Mouse (Mus musculus): Measurements from ENCODE around the gene Slc19a1. TPM values are rescaled to one million over a fixed set of nuclear protein-coding genes. Genes with fewer than 3 reads are reported as not detected.

The Slc19a1 gene
- polyA plus RNA-seq, 1 experiment from 2014 or later = 33.3 TPM

DNA sequence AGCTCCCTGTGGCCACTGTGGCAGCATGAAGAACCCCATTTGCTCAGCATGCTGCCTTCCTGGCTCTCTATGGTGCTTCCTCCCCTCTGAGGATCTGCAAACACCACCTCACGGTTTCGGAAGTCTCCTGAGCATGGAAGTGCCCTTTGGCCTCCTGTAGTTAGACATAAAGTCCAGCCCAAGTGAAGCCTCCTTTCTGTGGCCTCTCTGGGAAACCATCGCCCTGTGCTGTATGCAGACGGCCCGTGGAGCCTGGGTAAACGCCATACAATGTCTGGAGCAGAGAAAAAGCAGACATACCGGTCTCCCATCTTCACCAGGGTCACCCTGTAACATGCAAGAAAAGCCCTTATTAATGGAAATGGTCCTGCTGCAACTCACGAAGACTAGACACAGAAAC lies 46.9 kb downstream of the Slc19a1 start:
- 88% methylated on average over 8 of the region's 8 CpGs for WGBS

DNA sequence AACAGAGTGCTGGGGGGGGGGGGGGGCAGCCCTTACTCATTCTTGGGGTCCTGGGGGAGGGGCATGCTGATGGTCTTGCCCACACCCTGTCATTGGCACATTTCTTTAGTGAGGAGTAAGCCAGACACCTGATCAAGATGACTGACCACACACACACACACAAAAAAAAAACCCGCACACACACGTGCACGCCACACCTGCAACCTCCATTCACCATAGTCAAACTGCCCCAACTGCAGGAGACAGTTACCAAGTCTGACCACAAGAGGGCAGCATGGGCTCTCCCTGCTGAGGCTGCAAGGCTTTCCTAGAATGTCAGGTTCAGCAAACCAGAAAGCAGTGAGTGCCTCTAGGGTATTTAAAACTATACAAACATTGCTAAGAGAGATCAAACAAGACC lies 50.4 kb downstream of the Slc19a1 start:
- no peak for ATAC-seq (ENCODE audit: low FRiP score, low read depth)
- Histone ChIP-seq H3K4me2 (replicated peaks) (no peak overlapping the region), H3K4me3 (no peak overlapping the region), H3K4me1 (no peaks in the 10 kb centered on the region), H3K36me3 (peaks cover 21% of the 10 kb centered on the region), H3K9me3 (no peaks in the 10 kb centered on the region), H3K9ac (no peak overlapping the region), H3K27me3 (replicated peaks) (no peaks in the 10 kb centered on the region), H3K27ac (no peak overlapping the region)
- 32% methylated on average over 3 of the region's 3 CpGs for WGBS

More for the DNA sequence above, 46.9 kb downstream of the Slc19a1 start:
- Histone ChIP-seq H3K4me2 (replicated peaks) (no peak overlapping the region), H3K36me3 (peaks cover 19% of the 10 kb centered on the region), H3K27ac (no peak overlapping the region), H3K4me1 (no peaks in the 10 kb centered on the region), H3K9ac (no peak overlapping the region), H3K4me3 (no peak overlapping the region), H3K27me3 (replicated peaks) (no peaks in the 10 kb centered on the region), H3K9me3 (no peaks in the 10 kb centered on the region)
- ATAC-seq (ENCODE audit: low FRiP score, low read depth) = no peak

DNA sequence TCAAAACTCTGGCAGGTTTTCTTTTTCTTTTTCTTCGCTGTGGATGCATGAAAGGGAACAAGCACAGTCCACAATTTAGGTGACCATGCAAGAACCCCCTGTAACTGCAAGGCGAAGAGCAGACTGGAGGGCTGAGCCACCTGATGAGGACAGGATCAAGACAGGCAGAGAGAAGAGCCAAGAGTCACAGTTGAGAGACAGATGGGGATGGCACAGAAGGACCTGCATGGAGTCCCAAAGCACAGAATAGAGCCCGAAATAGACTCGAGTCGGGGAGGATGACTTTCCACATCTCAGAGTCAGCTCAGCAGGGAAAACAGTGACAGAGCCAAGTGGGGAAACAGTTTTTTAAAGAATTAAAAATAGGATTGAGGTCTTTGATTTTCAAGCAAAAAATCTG lies 50.9 kb downstream of the Slc19a1 start:
- no peak overlapping the region for H3K4me3 ChIP-seq
- no peaks in the 10 kb centered on the region for H3K4me1 ChIP-seq
- 78% methylated on average over 5 of the region's 5 CpGs for WGBS
- peaks cover 16% of the 10 kb centered on the region for H3K36me3 ChIP-seq
- no peak overlapping the region for H3K27ac ChIP-seq
- no peaks in the 10 kb centered on the region for H3K9me3 ChIP-seq
- no peak overlapping the region for H3K9ac ChIP-seq
- no peak overlapping the region for H3K4me2 ChIP-seq (replicated peaks)
- H3K27me3 ChIP-seq (replicated peaks) = no peaks in the 10 kb centered on the region
- no peak for ATAC-seq (ENCODE audit: low FRiP score, low read depth)

DNA sequence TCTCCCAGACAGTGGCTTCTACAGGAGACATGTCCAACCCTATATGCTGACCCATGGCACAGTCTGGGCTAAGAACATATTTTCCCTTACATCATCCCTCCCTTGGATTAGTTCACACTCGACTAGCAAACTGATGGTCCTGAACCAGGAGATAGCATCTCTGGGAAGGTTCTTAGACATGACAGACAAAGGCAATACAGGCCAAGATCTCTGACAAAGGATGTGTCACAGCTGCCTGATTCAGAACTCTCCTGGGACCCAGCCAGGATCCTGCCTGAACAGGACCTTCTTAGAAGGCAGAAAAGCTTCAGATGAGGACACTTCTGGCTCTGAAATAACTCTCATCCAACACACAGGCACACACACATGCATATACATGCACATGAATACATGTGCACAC lies 52.5 kb downstream of the Slc19a1 start:
- no peaks in the 10 kb centered on the region for H3K9me3 ChIP-seq
- H3K4me2 ChIP-seq (replicated peaks) = no peak overlapping the region
- 74% methylated on average over 1 of the region's 1 CpGs for WGBS
- no peak overlapping the region for H3K4me3 ChIP-seq
- H3K9ac ChIP-seq = no peak overlapping the region
- no peaks in the 10 kb centered on the region for H3K27me3 ChIP-seq (replicated peaks)
- H3K27ac ChIP-seq = no peak overlapping the region
- no peaks in the 10 kb centered on the region for H3K4me1 ChIP-seq
- peaks cover 9% of the 10 kb centered on the region for H3K36me3 ChIP-seq
- ATAC-seq (ENCODE audit: low FRiP score, low read depth) = no peak

DNA sequence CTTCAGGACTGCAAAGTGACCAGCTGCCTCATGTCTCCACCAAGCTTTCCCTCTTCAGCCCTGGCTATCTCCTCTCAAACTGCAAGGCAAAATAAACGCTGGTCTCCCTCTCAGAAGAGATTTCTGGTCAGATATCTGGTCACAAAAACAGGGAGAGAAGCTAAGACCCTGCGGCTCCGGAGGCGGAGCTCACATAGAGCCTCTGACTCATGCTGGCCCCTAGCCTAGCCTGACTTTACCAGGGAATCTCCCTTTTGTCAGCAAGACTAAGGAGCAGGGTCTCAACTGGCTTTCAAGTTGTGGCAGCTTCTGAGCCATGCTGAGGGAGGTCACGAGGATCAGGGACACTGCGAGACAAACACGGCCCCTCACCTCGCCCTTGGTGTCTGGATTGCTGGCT lies 57.3 kb downstream of the Slc19a1 start:
- peaks cover 19% of the 10 kb centered on the region for H3K36me3 ChIP-seq
- no peak for ATAC-seq (ENCODE audit: low FRiP score, low read depth)
- no peak overlapping the region for H3K27ac ChIP-seq
- WGBS = 70% methylated on average over 8 of the region's 8 CpGs
- no peak overlapping the region for H3K9ac ChIP-seq
- no peak overlapping the region for H3K4me3 ChIP-seq
- H3K9me3 ChIP-seq = peaks cover 8% of the 10 kb centered on the region; the same call in 1 of the 2 replicates
- no peaks in the 10 kb centered on the region for H3K27me3 ChIP-seq (replicated peaks)
- no peaks in the 10 kb centered on the region for H3K4me1 ChIP-seq
- no peak overlapping the region for H3K4me2 ChIP-seq (replicated peaks)

- no peak for ATAC-seq (ENCODE audit: low FRiP score, low read depth)
- Histone ChIP-seq H3K4me1 (no peaks in the 10 kb centered on the region), H3K9me3 (peaks cover 8% of the 10 kb centered on the region; the same call in 1 of the 2 replicates), H3K4me2 (replicated peaks) (no peak overlapping the region), H3K27me3 (replicated peaks) (no peaks in the 10 kb centered on the region), H3K36me3 (peaks cover 19% of the 10 kb centered on the region), H3K27ac (no peak overlapping the region), H3K4me3 (no peak overlapping the region), H3K9ac (no peak overlapping the region)
- WGBS = 86% methylated on average over 5 of the region's 5 CpGs
Measured at GRCm38 (mm10) chr10:77090063-77090462, 58.0 kb downstream of the Slc19a1 start.

GRCm38 (mm10) chr10:77091538-77092097 lies 59.6 kb downstream of the Slc19a1 start:
- Histone ChIP-seq H3K4me2 (replicated peaks) (no peak overlapping the region), H3K4me3 (no peak overlapping the region), H3K27me3 (replicated peaks) (no peaks in the 10 kb centered on the region), H3K4me1 (no peaks in the 10 kb centered on the region), H3K9ac (no peak overlapping the region), H3K27ac (no peak overlapping the region), H3K36me3 (peaks cover 18% of the 10 kb centered on the region), H3K9me3 (peaks cover 8% of the 10 kb centered on the region; the same call in 1 of the 2 replicates)
- WGBS = 91% methylated on average over 4 of the region's 4 CpGs
- ATAC-seq (ENCODE audit: low FRiP score, low read depth) = no peak

DNA sequence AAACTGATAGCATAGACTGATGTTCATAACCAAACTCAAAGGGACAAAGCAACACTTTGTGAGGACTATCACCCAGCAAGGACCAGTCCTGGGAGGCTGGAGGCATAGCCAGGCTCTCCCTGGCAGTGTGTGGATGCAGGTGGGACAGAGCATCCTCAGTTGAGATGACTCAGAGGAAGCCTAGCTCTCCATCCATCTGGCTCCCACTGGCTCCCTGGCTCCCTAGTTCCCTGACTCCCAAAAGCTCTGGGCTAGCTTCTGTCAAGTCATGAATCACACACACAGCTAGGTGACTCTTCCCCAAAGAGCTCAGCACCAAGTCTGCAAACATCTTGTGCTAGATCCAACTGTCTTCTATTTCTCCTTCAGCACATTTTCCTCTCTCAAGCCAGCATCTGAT lies 61.8 kb downstream of the Slc19a1 start:
- Histone ChIP-seq H3K4me1 (0 out of 2 replicates have a peak, but pooled peaks cover 6% of the 10 kb centered on the region), H3K9ac (no peak overlapping the region), H3K27me3 (replicated peaks) (no peaks in the 10 kb centered on the region), H3K9me3 (peaks cover 8% of the 10 kb centered on the region; the same call in 1 of the 2 replicates), H3K27ac (no peak overlapping the region), H3K36me3 (peaks cover 10% of the 10 kb centered on the region; the same call in 1 of the 2 replicates), H3K4me3 (no peak overlapping the region), H3K4me2 (replicated peaks) (no peak overlapping the region)
- no peak for ATAC-seq (ENCODE audit: low FRiP score, low read depth)

DNA sequence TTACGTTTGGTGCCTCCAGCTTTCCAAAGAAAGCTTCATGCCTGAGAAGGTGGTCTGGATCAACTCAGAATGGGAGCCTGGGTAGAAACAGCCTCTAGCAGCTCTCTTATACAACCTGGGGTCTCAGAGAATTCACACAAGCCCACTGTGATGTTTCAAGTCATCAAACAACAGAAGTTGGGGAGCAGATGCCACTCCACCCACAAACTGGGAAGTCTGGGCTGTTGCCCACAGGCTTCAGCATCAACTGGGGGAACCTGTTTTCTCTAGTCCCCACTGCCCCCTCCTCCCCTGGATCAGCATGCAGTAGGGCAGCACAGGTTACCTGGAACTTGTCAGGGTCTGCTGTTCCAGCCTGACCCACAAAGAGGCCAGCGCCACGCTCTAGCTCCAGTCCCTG lies 63.6 kb downstream of the Slc19a1 start:
- H3K4me1 ChIP-seq = 0 out of 2 replicates have a peak, but pooled peaks cover 6% of the 10 kb centered on the region
- H3K36me3 ChIP-seq = peaks cover 10% of the 10 kb centered on the region; the same call in 1 of the 2 replicates
- no peak overlapping the region for H3K27ac ChIP-seq
- no peak overlapping the region for H3K4me3 ChIP-seq
- WGBS = 96% methylated on average over 3 of the region's 3 CpGs
- no peak overlapping the region for H3K4me2 ChIP-seq (replicated peaks)
- no peaks in the 10 kb centered on the region for H3K27me3 ChIP-seq (replicated peaks)
- no peak overlapping the region for H3K9ac ChIP-seq
- no peak for ATAC-seq (ENCODE audit: low FRiP score, low read depth)
- H3K9me3 ChIP-seq = peaks cover 8% of the 10 kb centered on the region; the same call in 1 of the 2 replicates

DNA sequence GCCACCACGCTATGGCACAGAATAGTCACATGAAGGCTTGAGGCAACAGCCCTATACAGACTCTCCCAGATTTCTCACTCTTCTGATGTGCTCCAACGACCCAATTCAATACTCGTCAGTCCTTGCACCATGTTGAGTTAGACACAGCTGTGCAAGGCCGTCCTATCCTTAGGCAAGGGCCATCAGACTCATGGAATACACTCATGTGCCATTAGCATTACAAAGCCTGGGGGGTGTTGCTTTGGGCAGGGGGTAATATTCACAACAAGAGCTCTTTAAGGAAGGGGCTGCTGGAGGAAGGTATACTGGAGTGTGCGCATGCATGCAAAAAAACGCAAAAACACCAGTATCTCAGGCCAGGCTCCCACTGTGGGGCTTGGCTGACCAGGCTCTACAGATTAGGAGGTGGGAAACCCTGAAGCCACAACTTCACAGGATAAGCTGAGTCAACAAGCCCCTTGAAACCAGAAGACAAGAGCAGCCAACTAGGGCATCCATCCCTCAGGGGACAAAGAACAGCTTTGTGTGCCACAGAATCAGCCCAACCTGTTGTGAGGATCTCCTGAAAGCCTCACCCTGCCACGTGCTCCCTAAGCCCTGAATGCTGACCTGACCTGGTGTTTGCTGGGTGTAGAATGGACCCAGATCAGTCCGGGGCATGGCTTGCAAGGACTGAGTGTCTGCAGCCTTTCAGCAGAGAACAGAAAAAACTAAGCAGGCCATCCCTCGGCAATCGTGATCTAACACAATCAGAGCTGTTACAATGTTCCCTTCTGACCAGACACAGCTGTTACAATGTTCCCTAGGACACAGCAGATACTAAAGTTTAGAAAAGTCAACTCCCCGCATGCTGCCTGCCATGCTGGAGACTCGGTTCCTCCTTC lies 65.2 kb downstream of the Slc19a1 start:
- no peak overlapping the region for H3K9ac ChIP-seq
- WGBS = 70% methylated on average over 12 of the region's 12 CpGs
- no peak overlapping the region for H3K4me3 ChIP-seq
- H3K36me3 ChIP-seq = peaks cover 10% of the 10 kb centered on the region; the same call in 1 of the 2 replicates
- no peak overlapping the region for H3K4me2 ChIP-seq (replicated peaks)
- peaks cover 8% of the 10 kb centered on the region; the same call in 1 of the 2 replicates for H3K9me3 ChIP-seq
- no peaks in the 10 kb centered on the region for H3K27me3 ChIP-seq (replicated peaks)
- no peak overlapping the region for H3K27ac ChIP-seq
- H3K4me1 ChIP-seq = 0 out of 2 replicates have a peak, but pooled peaks cover 6% of the 10 kb centered on the region
- no peak for ATAC-seq (ENCODE audit: low FRiP score, low read depth)

DNA sequence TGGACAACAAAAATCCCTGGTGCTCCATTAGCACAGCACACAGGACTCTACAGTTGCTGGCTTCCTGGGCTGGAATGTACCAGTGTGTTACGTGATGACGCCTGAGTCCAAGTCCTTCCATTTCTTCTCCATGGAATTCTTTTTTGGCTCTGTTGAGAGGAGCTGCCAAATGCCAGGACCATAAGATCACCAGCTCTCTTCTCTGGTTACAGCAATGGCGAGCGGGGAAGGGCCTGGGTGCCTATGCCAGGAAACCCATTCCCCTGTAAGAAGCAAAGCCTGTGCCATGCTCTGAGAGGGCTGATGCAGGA lies 65.8 kb downstream of the Slc19a1 start:
- H3K4me3 ChIP-seq = no peak overlapping the region
- H3K9ac ChIP-seq = no peak overlapping the region
- H3K4me2 ChIP-seq (replicated peaks) = no peak overlapping the region
- 0 out of 2 replicates have a peak, but pooled peaks cover 6% of the 10 kb centered on the region for H3K4me1 ChIP-seq
- no peak overlapping the region for H3K27ac ChIP-seq
- ATAC-seq (ENCODE audit: low FRiP score, low read depth) = no peak
- H3K9me3 ChIP-seq = peaks cover 3% of the 10 kb centered on the region; the same call in 1 of the 2 replicates
- peaks cover 5% of the 10 kb centered on the region; the same call in 1 of the 2 replicates for H3K36me3 ChIP-seq
- H3K27me3 ChIP-seq (replicated peaks) = no peaks in the 10 kb centered on the region
- 90% methylated on average over 4 of the region's 4 CpGs for WGBS

DNA sequence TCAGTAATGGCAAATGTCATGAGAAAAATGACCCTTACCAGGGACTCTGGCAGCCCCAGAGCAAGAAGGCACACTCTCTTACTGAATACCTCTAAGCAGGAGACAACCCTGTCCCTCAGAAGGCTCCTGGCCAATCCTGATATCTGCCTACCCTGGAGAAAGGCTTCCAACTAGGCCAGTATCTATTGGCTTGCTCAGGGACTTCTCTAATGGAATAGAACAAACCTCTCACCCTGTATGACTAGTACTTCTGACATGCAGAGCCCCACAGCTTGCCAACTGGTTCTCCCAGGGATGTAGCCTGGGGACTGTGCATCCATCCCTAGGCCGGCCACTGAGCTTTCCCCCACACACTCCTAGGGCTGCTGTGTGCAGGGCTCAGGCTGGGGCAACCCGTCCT lies 66.6 kb downstream of the Slc19a1 start:
- Histone ChIP-seq H3K9me3 (no peaks in the 10 kb centered on the region), H3K4me3 (no peak overlapping the region), H3K36me3 (0 out of 2 replicates have a peak, but pooled peaks cover 3% of the 10 kb centered on the region), H3K9ac (no peak overlapping the region), H3K4me1 (0 out of 2 replicates have a peak, but pooled peaks cover 6% of the 10 kb centered on the region), H3K4me2 (replicated peaks) (no peak overlapping the region), H3K27me3 (replicated peaks) (no peaks in the 10 kb centered on the region), H3K27ac (no peak overlapping the region)
- 93% methylated on average over 2 of the region's 2 CpGs for WGBS
- ATAC-seq (ENCODE audit: low FRiP score, low read depth) = no peak
